Mouse (Mus musculus): ENCODE data around the gene Eif5b.
"Not testable (repeated sequence)": the region's sequence is repeated elsewhere in the genome, so short reads cannot be mapped to it uniquely, and the experiment has no call there.

Gene Eif5b

DNA sequence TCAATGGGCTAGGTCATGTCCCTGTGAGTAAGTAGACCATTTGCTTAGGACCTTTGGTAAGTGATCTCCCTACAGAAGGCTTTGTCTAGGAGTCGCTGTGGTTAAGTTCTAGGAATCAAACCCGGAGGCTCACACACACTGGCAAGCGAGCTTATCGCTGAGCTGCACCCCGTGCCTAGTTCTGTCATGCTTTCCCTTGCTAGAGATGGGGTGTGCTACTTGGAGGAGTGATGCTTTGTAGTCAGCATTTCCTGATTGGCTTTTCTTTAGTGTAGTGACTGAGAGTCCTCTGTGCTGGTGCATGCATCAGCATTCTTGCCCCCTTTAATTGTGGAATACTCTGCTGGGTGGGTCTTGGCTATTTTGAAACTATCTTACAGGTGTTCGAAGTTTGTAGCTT, 13.8 kb downstream of the Eif5b start:
- no peak for DNase-seq

DNA sequence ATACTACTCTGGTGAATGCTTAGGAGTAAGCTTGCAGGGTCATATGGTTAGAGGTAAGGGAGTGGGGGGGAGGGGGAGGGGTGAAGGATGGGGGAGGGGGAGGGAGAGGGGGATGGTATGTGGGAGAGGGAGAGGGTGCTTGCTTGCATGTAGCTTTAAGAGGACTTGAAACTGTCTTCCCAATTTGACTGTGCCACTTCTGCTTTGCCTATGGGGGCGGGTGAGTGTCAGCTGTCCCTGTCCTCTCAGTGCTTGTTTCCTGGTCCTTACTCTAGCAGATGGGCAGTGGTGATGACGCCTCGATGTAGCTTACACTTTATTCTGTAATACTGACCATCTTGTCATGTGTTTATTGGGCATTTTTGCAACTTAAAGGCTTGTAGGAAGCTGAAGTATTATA, 14.3 kb downstream of the Eif5b start:
- DNase-seq, result no peak

DNA sequence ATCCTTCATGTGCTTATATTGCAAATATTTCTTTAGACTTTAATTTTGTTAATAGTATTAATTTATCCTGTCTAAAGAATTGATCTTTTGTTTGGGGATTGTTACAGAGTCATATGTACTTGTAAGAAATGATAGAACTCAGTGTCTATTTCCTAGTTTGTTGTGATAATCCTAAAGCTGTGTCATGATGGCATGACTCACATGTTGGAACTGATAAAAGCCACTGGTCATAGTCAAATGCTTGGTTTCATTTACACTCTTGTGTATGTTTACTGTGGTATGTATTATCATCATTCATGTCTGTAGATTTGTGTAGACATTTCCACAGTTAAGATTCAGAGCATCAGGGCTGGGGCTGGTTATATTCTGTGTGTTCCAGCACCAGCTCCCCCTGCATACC, 14.7 kb downstream of the Eif5b start:
- no peak for DNase-seq

DNA sequence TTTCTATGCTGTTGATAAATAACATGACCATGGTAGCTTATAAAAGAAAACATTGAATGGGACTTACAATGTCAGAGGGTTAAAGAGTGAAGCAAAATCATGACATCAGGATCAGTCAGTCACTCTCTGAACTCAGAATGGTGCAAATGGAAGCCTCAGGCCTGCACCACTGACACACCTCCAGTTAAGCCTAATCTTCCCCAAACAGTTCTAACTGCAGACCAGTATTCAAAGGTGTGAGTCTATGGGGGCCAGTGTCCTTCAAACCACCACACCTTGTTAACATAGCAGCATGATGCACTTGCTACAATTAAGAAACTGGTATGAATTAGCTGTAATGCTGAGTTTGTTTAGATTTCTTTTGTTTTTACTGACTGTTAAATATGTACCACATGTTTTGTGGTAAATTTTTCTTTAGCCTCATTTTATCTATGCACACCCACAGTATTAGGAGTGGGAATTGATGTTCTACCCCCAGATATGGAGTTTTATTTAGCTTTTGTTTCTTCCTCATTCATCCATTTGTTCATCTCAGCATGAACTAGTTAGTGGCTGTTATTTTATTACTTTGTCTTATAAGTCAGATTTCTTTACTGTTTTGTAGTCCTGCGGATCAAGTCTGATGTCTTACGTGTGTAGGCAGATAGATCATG, 16.9 kb downstream of the Eif5b start:
- no peak for DNase-seq

DNA sequence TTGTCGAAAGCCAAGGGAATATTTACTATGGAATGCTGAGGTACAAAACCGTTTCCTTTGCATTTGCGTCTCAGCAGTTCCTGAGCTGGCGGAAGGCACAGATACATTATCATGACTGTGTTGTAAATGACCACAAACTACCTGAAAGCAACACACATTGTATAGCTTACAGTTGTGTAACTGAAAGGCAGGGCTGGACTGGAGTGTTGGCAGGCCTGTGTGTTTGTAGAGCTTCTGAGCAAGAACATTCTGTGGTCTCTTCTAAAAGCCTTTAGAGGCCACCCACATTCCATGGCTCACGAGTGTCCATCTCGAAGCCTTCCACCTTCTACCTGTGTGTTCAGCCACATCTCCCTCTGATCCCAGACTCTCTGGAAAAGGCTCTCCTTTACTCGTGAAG, 29.5 kb downstream of the Eif5b start:
- no peak for DNase-seq

DNA sequence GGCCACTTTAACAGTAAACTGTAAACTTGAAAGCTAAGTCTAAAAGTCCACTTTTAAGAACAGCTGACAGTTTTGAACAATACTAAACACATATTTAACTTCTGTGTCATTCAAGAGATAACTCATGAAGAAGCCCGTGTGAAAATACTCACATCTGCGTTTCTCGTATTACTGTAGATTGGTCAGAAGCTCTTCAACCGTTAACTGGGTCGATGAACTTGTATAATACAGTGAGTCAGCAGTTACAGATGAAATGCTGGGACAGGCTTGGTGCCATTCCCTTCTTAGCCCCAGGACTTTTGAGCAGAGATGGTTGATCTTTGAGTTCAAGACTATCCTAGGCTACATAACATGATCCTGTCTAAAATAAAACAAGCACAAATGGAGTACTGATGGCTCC, 33.6 kb downstream of the Eif5b start:
- DNase-seq, result no peak

DNA sequence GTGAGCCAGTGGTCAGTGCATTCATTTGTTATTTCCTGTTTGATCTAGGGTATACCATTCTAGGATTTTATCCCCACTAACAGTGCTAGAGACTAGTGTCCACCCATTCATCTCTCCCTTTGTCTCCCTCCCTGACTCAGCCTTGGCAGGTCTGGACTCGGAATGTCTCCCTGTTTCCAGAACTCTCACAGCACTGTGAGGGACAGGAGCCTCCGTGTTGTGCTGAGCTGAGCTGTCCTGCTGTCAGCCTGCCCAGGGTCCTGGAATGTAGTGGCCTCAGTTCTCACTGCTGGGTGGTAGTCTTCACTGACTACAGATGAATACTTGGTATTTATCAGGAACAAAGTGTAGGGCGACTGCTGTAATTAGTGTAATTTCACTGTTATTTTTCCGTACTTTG, 37.7 kb downstream of the Eif5b start:
- no peak for DNase-seq

DNA sequence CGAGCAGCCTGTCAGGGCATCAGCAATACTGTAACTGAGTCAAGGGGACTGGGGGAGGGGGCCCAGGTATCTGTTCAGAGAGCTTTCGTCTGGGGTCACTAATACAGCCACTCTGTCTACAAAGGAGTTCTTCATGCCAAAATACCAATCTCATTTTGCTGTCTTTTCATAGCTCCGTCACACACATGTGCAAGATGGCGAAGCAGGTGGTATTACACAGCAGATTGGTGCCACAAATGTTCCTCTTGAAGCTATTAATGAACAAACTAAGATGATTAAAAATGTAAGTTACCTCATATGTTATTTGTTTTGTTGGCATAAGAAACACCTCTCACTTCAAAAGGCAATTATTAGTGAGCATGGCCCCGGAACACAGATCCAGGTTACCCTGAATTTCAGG, 39.6 kb downstream of the Eif5b start:
- no peak for DNase-seq

DNA sequence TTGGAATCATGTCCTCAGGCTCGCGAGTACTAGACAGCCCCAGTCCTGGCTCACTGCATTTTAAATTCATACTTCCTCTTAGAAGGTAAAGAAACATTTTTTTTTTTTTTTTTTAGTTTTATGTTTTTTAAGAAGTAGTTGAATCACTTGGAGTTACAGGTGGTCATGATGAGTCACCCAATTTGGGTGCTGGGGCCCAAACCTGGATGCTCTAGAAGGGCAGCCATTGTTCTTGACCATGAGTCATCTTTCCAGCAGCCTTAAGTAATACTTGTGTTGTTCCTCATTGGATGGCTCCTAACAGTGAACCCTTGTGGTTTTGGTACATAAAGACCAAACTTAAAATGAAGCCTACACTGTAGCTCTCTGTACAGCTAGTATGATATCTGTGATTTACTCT, 41.1 kb downstream of the Eif5b start:
- DNase-seq, result no peak

DNA sequence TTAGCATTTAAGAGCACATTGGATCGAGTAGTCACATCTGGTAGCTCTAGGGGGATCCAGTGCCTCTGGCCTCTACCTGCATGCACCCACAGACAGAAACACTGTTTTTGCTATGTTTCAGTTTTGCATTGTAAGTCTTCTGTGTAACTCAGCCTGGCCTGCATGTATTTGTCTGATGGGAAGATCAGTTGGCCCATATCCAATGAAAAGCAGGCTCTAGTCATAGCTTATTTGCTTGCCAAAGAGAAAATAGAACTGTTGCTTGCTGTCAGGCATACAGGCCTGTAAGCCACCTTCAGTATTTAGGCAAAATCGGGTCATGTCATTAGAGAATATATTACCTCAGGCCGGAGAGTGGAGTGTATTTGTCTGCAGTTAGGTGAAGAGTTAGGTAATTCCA, 50.3 kb downstream of the Eif5b start:
- DNase-seq, result no peak

DNA sequence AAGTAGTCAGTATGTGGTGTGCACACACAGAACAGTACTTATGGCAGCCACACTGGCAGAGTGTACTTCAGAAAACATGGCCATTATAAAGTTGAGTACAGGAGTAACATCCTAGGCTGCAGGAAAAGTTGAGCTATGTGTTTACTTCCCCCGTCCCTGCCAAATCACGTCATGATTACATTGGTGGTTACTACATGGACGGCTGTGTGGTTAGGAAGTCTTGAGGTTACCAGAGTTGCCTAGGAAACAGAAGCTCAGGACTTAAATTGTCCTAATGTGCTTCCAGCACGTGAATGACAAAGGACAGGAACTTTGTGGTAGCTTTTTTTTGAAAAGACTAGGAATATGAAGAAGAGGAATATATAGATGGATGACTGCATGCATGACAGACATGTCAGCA, 51.8 kb downstream of the Eif5b start:
- DNase-seq, result no peak

DNA sequence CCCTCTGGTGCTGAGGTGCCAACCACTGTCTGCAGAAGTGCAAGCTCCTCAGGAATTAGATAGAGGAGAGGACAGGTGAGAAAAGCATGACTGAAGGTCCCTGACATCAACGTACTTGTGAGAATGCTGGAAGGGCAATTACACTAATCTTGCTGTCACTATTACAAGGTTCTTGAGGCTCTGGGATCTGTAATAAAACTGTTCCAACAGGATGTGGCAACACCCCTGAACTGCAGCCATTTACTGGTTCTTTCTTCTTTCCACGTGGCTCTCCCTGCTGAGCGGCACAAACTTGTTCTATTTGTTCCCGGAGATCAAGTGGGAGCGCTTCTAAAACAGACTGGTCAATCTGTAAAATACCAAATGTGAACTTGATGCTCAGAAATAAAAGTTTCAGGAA, 57.4 kb downstream of the Eif5b start:
- DNase-seq, result no peak

DNA sequence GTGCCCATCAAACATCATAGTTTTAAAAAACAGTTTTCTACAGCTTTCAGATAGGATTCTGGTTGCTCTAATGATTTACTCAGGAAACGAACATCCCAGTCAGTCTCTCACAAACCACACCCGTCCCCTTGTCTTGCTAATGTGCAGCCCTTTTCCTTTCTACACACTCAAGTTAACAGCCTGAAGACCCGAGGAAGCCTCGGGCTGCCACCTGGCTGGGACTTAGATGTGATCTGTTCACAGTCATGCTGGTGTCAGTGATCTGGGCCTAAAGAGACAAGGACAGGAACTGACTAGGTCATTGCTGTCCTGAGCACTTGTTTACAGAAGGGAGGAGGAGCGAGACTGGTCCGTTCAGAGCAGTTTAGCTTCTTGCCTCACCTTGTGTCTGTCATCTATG, 60.6 kb downstream of the Eif5b start:
- no peak for DNase-seq

DNA sequence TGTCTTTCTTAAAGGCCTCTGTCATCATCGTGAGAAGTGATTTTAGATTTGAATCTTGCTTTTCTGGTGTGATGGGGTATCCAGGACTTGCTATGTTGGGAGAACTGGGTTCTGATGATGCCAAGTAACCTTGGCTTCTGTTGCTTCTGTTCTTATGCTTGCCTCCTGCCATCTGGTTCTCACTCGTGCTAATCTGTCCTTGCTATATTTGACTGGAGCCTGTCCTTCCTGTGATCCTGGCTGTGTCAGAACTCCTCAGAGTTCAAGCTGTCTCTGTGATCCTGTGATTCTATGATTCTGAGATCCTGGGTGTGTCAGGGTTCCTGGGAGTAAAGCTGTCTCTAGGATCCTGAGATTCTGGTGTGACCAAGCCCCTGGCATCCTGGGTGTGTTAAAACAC, 64.3 kb downstream of the Eif5b start:
- not testable (repeated sequence) for DNase-seq

DNA sequence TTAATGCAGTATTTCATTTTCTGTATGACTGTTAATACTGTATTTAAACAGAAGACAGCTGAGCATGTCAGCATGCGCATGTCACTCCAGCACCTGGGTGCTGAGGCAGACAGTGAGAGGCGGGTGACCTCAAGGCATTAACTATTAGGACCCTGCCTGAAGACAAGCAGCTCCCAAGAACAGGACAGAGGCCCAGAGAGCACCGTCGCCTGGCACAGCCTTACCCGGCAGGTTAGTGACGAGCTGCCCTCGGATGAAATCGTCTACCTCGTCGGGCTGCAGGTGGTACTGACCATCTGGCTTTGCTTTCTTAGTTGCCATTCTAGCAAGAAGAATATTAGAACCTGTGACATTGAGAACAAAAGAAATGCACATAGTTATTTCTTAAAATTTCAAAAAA, 69.5 kb downstream of the Eif5b start:
- no peak for DNase-seq

DNA sequence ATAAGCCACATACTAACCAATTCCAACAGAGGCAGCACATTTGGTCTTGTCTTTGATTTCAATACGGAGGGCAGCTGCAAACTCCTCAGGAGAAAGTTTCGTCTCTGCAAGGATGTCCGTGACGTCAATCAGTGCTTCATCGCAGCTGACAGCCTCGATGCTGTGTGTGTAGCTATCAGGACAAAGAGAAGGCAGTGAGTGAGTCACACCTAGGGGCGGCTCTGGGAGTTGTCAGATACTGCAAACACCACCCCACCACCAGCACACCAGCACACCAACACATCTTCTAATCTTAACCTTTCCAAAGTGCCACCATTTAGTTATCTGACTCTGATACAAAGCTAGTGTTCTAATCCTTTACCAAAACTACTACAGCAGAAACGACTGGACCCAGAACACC, 73.5 kb downstream of the Eif5b start:
- no peak for DNase-seq

DNA sequence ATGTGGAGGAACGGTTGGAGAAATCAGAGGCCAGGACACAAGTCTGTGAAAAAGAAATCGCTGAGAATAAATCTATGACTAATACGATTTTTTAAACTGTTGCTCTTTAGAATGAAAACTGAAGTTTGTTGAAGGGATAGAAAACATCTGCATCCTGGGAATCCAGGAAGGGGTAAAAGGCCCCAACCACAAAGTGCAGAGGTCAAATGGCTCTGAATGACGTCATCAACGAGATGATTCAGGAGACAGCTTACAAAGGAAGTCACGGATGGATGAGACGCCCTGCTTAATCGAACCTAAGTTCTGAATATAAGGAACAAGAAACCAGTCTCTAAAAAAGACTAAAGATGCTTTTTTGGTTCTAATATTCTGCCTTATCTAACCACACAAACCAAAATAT, 83.5 kb downstream of the Eif5b start:
- no peak for DNase-seq

DNA sequence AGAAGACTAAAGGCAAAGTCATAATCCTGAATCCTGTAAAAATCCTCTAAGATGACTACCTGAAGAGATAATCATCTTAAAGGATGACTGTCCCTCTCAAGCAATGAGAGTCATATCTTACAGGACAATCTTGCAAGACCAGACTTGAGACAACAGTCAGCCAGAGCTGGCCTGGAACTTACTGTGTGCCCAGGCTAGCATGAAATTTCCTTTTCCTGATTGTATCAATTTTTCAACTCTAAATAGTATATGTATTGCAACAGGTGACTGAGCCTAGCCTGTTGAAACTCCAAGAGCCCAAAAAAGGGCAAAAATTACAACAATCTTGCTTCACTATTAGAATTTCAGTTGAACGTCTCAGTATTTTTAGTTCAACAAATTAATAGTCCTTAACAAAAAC, 105.4 kb downstream of the Eif5b start:
- DNase-seq, result no peak

DNA sequence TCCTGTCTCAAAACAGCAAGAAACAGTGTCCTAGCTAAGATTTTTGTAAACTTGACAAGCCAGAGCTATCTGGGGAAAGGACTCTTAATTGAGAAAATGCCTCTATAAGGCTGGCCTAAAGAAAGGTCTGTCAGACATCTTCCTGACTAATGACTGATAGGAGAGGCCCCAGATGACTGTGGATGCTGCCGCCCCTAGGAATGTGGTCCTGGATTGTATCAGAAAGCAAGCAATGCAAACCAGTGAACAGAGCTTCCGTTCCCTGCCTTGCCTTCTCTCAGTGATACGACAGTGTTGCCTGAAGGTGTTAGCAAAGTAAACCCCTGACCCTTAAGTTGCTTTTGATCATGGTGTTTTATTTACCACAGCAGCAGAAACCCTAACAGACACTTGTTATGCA, 106.0 kb downstream of the Eif5b start:
- no peak for DNase-seq
